Mouse (Mus musculus) kidney, postnatal 0 days (tissue): ENCODE data around the gene Fam131a. TPM values are rescaled to one million over a fixed set of nuclear protein-coding genes. Genes with fewer than 3 reads are reported as not detected.
A peak's percentile ranks its signal among the peaks of the same experiment; 100 is the strongest.

Source experiments
- ATAC-seq: fragments of 200-750 bp; cut with Nextera tagmentation; replicated peaks from 2 replicates; pipeline ENCODE4 v1.8.0; 2017; ENCODE audit warnings: low read depth, moderate number of reproducible peaks, moderate TSS enrichment, moderate library complexity; ENCODE audit not compliant: low FRiP score
- DNase-seq: peaks from one replicate; pipeline ENCODE4 v3.0.0-alpha.2; 2016; ENCODE audit warnings: low spot score
- H3K27ac ChIP-seq: fragments of 300-500 bp; sonication (generic); 2 replicates; pipeline ENCODE4 v1.5.1; 2014; ENCODE audit warnings: mild to moderate bottlenecking
- H3K27me3 ChIP-seq: fragments of 300-500 bp; sonication (generic); 2 replicates; pipeline ENCODE4 v1.6.1; 2014; ENCODE audit warnings: low read length, mixed read lengths; ENCODE audit not compliant: insufficient read depth
- H3K36me3 ChIP-seq: fragments of 300-500 bp; sonication (generic); 2 replicates; pipeline ENCODE4 v1.6.1; 2014; ENCODE audit warnings: low read length, mixed read lengths; ENCODE audit not compliant: insufficient read depth
- H3K4me1 ChIP-seq: fragments of 300-500 bp; sonication (generic); replicated peaks from 2 replicates; pipeline ENCODE4 v1.6.1; 2014; ENCODE audit warnings: antibody characterized with exemption, low read length, mixed read lengths; ENCODE audit not compliant: insufficient read depth
- H3K4me2 ChIP-seq: fragments of 300-500 bp; sonication (generic); 2 replicates; pipeline ENCODE4 v1.6.1; 2014; ENCODE audit warnings: mild to moderate bottlenecking, low read length, moderate library complexity, mixed read lengths
- H3K4me3 ChIP-seq: fragments of 300-500 bp; sonication (generic); replicated peaks from 2 replicates; pipeline ENCODE4 v1.5.1; 2014; ENCODE audit warnings: low read depth, low read length
- H3K9ac ChIP-seq: fragments of 300-500 bp; sonication (generic); 2 replicates; pipeline ENCODE4 v1.6.1; 2014; ENCODE audit warnings: low read depth, low read length
- H3K9me3 ChIP-seq: fragments of 300-500 bp; sonication (generic); replicated peaks from 2 replicates; pipeline ENCODE4 v1.6.1; 2016; ENCODE audit warnings: low read length, inconsistent platforms, mixed read lengths
- CTCF ChIP-seq: IDR thresholded peaks from 2 replicates; pipeline ENCODE4 v1.5.1; 2016; ENCODE audit warnings: antibody characterized with exemption, low read depth, mild to moderate bottlenecking, moderate library complexity
- WGBS: fragments of 180-500 bp; shearing (Covaris S2); extraction: QIAGEN DNeasy Blood & Tissue Kit; methylation state at CpG from one replicate; pipeline ENCODE4 v1.1.7; 2014; 5-methylcytosine and 5-hydroxymethylcytosine counted together
- polyA plus RNA-seq: library from polyadenylated mRNA; unstranded; fragments of >200 nt; fragmentation: Nextera tagmentation; extraction: Ambion mirVana; gene quantifications from 2 replicates; pipeline ENCODE4 v1.2.1, GENCODE M21; 2015

The Fam131a gene
- polyA plus RNA-seq, 1 experiment from 2014 or later: 6.9 TPM

- no peak for TF ChIP-seq CTCF
- H3K4me3 ChIP-seq: peak overlapping the region; percentile 55
- peak overlapping the region; percentile 71 for H3K9ac ChIP-seq
- H3K4me1 ChIP-seq: peaks cover 15% of the 10 kb centered on the region
- WGBS: 44% methylated on average over 2 of the region's 2 CpGs
- no peaks in the 10 kb centered on the region for H3K27me3 ChIP-seq
- 0 out of 2 replicates have a peak, but pooled peaks cover 18% of the 10 kb centered on the region for H3K36me3 ChIP-seq
- no peaks in the 10 kb centered on the region for H3K9me3 ChIP-seq
- DNase-seq (no peak), ATAC-seq (no peak)
- no peak overlapping the region for H3K27ac ChIP-seq
- peak overlapping the region; percentile 92 for H3K4me2 ChIP-seq
These were observed 22.1 kb downstream of the Fam131a start for GRCm38 (mm10) chr16:20715161-20715560.

GRCm38 (mm10) chr16:20715566-20715965, 22.5 kb downstream of the Fam131a start:
- Histone ChIP-seq H3K27ac (peak overlapping the region; percentile 97), H3K4me2 (peak overlapping the region; percentile 92), H3K9me3 (no peaks in the 10 kb centered on the region), H3K36me3 (0 out of 2 replicates have a peak, but pooled peaks cover 18% of the 10 kb centered on the region), H3K9ac (peak overlapping the region; percentile 71), H3K4me3 (peak overlapping the region; percentile 55), H3K4me1 (peaks cover 15% of the 10 kb centered on the region), H3K27me3 (no peaks in the 10 kb centered on the region)
- no peak for TF ChIP-seq CTCF
- under 1% methylated on average over 12 of the region's 12 CpGs for WGBS
- ATAC-seq: no peak
- DNase-seq: no peak

- Histone ChIP-seq H3K4me2 (peak overlapping the region; percentile 92), H3K27me3 (no peaks in the 10 kb centered on the region), H3K9ac (peak overlapping the region; percentile 71), H3K4me1 (peaks cover 15% of the 10 kb centered on the region), H3K9me3 (no peaks in the 10 kb centered on the region), H3K36me3 (peaks cover 20% of the 10 kb centered on the region; the same call in 1 of the 2 replicates), H3K4me3 (peak overlapping the region; percentile 55), H3K27ac (peak overlapping the region; percentile 97)
- TF ChIP-seq CTCF: peak; percentile 53
- WGBS: under 1% methylated on average over 63 of the region's 68 CpGs
- DNase-seq (peak; percentile 93), ATAC-seq (peak; percentile 61)
These were observed 23.2 kb downstream of the Fam131a start for GRCm38 (mm10) chr16:20715976-20716840.

- no peak for TF ChIP-seq CTCF
These were observed 23.8 kb downstream of the Fam131a start for GRCm38 (mm10) chr16:20716841-20717180.

GRCm38 (mm10) chr16:20717181-20717977, 24.3 kb downstream of the Fam131a start, which contains the start of the genes Polr2h and Clcn2:
TSS of gene Polr2h (plus strand) at chr16:20717665.
TSS of gene Clcn2 (minus strand) at chr16:20717746.
- Histone ChIP-seq H3K36me3 (peaks cover 16% of the 10 kb centered on the region), H3K4me2 (peak within 1 kb of the TSS; percentile 92), H3K4me1 (peaks cover 15% of the 10 kb centered on the region), H3K27me3 (no peaks in the 10 kb centered on the region), H3K4me3 (peak within 1 kb of the TSS; percentile 55), H3K27ac (peak within 1 kb of the TSS; percentile 97), H3K9me3 (no peaks in the 10 kb centered on the region), H3K9ac (peak within 1 kb of the TSS; percentile 71)
- DNase-seq (peak; percentile 97), ATAC-seq (peak; percentile 89)
- peak; percentile 72 for TF ChIP-seq CTCF
- under 1% methylated on average over 61 of the region's 62 CpGs for WGBS

More at GRCm38 (mm10) chr16:20716841-20717180, 23.8 kb downstream of the Fam131a start:
- H3K27me3 ChIP-seq: no peaks in the 10 kb centered on the region
- 0% methylated on average over 8 of the region's 8 CpGs for WGBS
- DNase-seq (no peak), ATAC-seq (no peak)
- H3K9me3 ChIP-seq: no peaks in the 10 kb centered on the region
- H3K4me2 ChIP-seq: peak overlapping the region; percentile 92
- H3K9ac ChIP-seq: peak overlapping the region; percentile 71
- H3K36me3 ChIP-seq: peaks cover 22% of the 10 kb centered on the region
- peaks cover 15% of the 10 kb centered on the region for H3K4me1 ChIP-seq
- peak overlapping the region; percentile 97 for H3K27ac ChIP-seq
- peak overlapping the region; percentile 55 for H3K4me3 ChIP-seq

GRCm38 (mm10) chr16:20717978-20718670, 25.1 kb downstream of the Fam131a start:
- H3K27me3 ChIP-seq: no peaks in the 10 kb centered on the region
- H3K4me2 ChIP-seq: peak overlapping the region; percentile 92
- H3K9ac ChIP-seq: peak overlapping the region; percentile 71
- H3K4me3 ChIP-seq: peak overlapping the region; percentile 55
- ATAC-seq: peak; percentile 10
- peak overlapping the region; percentile 97 for H3K27ac ChIP-seq
- peaks cover 15% of the 10 kb centered on the region for H3K4me1 ChIP-seq
- H3K36me3 ChIP-seq: peaks cover 16% of the 10 kb centered on the region
- TF ChIP-seq CTCF: no peak
- 2% methylated on average over 18 of the region's 18 CpGs for WGBS
- DNase-seq: no peak
- no peaks in the 10 kb centered on the region for H3K9me3 ChIP-seq
